ENCODE assay signal across 8 mouse cellular contexts in genomic region chr11:83852016-83852355, GRCm38 (mm10). TPM values are rescaled to one million over a fixed set of nuclear protein-coding genes. Genes with fewer than 3 reads are reported as not detected.
DNase-seq lines count a peak whose midpoint lies in the region; ATAC-seq and TF ChIP-seq lines count a peak whose summit lies in the region.

No protein-coding gene starts in this region.

- no peak overlapping the region for H3K9ac ChIP-seq in embryonic facial prominence, embryonic 13.5 days

- peak overlapping the region; percentile 68 for H3K4me3 ChIP-seq in lung, adult 2 months (replicated peaks; ENCODE audit: extremely low read depth, low read depth, low read length)
- H3K4me3 ChIP-seq in embryonic facial prominence, embryonic 13.5 days, result peak overlapping the region; percentile 23

- no peaks in the 10 kb centered on the region for H3K9me3 ChIP-seq in embryonic facial prominence, embryonic 13.5 days

- H3K36me3 ChIP-seq in embryonic facial prominence, embryonic 13.5 days, result no peaks in the 10 kb centered on the region

- peaks cover 90% of the 10 kb centered on the region for H3K27me3 ChIP-seq in embryonic facial prominence, embryonic 13.5 days

- TF ChIP-seq CTCF in lung, adult 2 months (IDR thresholded peaks at IDR 0.05; ENCODE audit: insufficient read depth, low read length), result no peak

- no peak for DNase-seq in lung, adult 2 months
- no peak for DNase-seq in lung, postnatal 14 days
- DNase-seq in kidney, postnatal 25 days, result peak; percentile 78 to 91
- peak; percentile 66 for DNase-seq in neural tube, embryonic 10.5 days (ENCODE audit: extremely low spot score, low spot score)
- no peak for DNase-seq in right cerebral cortex, postnatal 36 days (ENCODE audit: low spot score in 2 of 2)
- DNase-seq in thymus, postnatal 14 days, result no peak
- DNase-seq in frontal cortex, postnatal 14 days (ENCODE audit: low spot score in 2 of 2), result no peak

- no peak for TF ChIP-seq POLR2A in lung, adult 2 months (IDR thresholded peaks at IDR 0.05; ENCODE audit: borderline replicate concordance, extremely low read depth, low read depth, low read length)

- H3K4me1 ChIP-seq in lung, adult 2 months (ENCODE audit: control insufficient read depth, insufficient read depth, low read length), result no peaks in the 10 kb centered on the region
- H3K4me1 ChIP-seq in embryonic facial prominence, embryonic 13.5 days, result peaks cover 32% of the 10 kb centered on the region

- no peak for ATAC-seq in embryonic facial prominence, embryonic 13.5 days (ENCODE audit: insufficient number of reproducible peaks, insufficient read depth, low FRiP score, low TSS enrichment, low read depth)

- H3K4me2 ChIP-seq in embryonic facial prominence, embryonic 13.5 days, result peak overlapping the region; percentile 32

- H3K27ac ChIP-seq in embryonic facial prominence, embryonic 13.5 days, result no peak overlapping the region

- 3% methylated on average over 24 of the region's 24 CpGs for WGBS in lung, adult 2 months
- WGBS in embryonic facial prominence, embryonic 13.5 days, result under 1% methylated on average over 24 of the region's 24 CpGs

RNA-seq across cellular contexts. Expression of gene Hnf1b, which starts 2.1 kb away (rescaled TPM):
- 15.2 and 16.3 TPM in 2 replicates for polyA plus RNA-seq in lung, adult 2 months (2012; rRNA removed)
- polyA plus RNA-seq in embryonic facial prominence, embryonic 13.5 days (2015; fragmentation: Nextera tagmentation; extraction: Ambion mirVana), result 0.12 TPM in 1 of 2 replicates, not detected in the other

Comparison
In these comparisons a context has a peak if more than half of its experiments do, and no peak if none do; other contexts are left out.
1. DNase-seq: peak in kidney, postnatal 25 days (2 of 2) and neural tube, embryonic 10.5 days (single experiment); none in lung, adult 2 months (single experiment), lung, postnatal 14 days (single experiment), right cerebral cortex, postnatal 36 days (0 of 2), thymus, postnatal 14 days (single experiment) and frontal cortex, postnatal 14 days (0 of 2).
2. RNA of gene Hnf1b, which starts 2.1 kb away (polyA plus RNA-seq): 15.2 to 16.3 TPM in lung, adult 2 months; 0.12 TPM in embryonic facial prominence, embryonic 13.5 days; every median in the first group is over 10 times any median in the second.